Mouse (Mus musculus): ENCODE measurements around the gene Txnip.

DNA sequence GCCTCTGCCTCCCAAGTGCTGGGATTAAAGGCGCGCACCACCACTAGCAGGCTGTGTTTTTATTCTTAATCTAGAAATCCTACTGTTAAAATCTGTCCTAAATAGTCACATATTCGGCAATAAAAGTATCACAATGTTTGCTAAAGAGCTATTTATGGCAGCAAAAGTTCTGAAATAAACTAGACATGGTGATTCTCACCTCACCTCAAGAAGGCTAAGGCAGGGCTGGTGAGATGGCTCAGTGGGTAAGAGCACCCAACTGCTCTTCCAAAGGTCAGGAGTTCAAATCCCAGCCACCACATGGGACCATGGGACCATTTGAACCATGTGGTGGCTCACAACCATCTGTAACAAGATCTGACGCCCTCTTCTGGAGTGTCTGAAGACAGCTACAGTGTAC is 32.9 kb downstream of the Txnip start:
- TF ChIP-seq POLR2A (IDR thresholded peaks at IDR 0.05; ENCODE audit: control insufficient read depth, low read depth, low read length) (no peak), CTCF (IDR thresholded peaks at IDR 0.05; ENCODE audit: control insufficient read depth, insufficient read depth, insufficient replicate concordance, low read depth, low read length) (no peak)
